Mouse (Mus musculus) E14TG2a.4 (cell line): ENCODE measurements around the gene Gcgr.

Experiments used
- H3K27me3 ChIP-seq: 2 replicates; pipeline ENCODE4 v1.6.1; 2014; ENCODE audit warnings: low read length, control low read depth; ENCODE audit not compliant: insufficient read depth
- H3K36me3 ChIP-seq: 2 replicates; pipeline ENCODE4 v1.6.1; 2014; ENCODE audit warnings: low read length, control low read depth; ENCODE audit not compliant: insufficient read depth
- H3K4me1 ChIP-seq: replicated peaks from 2 replicates; pipeline ENCODE4 v1.6.1; 2014; ENCODE audit warnings: low read depth, low read length, control low read depth
- H3K4me3 ChIP-seq: replicated peaks from 2 replicates; pipeline ENCODE4 v1.5.1; 2014; ENCODE audit warnings: mild to moderate bottlenecking, low read length
- H3K9me3 ChIP-seq: 2 replicates; pipeline ENCODE4 v1.6.1; 2014; ENCODE audit warnings: low read length, control low read depth
- CTCF ChIP-seq: conservative IDR thresholded peaks from 2 replicates; pipeline ENCODE4 v1.5.1; 2014; ENCODE audit warnings: low read length
- NANOG ChIP-seq: IDR thresholded peaks from 2 replicates; pipeline ENCODE4 v1.6.1; 2014; ENCODE audit warnings: borderline replicate concordance, low read length, mixed read lengths
- POU5F1 ChIP-seq: IDR thresholded peaks from 2 replicates; pipeline ENCODE4 v1.6.1; 2014; ENCODE audit warnings: low read length, borderline replicate concordance

Gcgr gene

GRCm38 (mm10) chr11:120491317-120492023 lies 39.0 kb upstream of the Gcgr start, which contains the start of gene Slc25a10:
Gene Slc25a10 (plus strand): TSS chr11:120491840.
- Histone ChIP-seq H3K27me3 (no peaks in the 10 kb centered on the region), H3K4me3 (peak within 1 kb of the TSS; percentile 96), H3K4me1 (peaks cover 68% of the 10 kb centered on the region), H3K9me3 (no peaks in the 10 kb centered on the region), H3K36me3 (peaks cover 74% of the 10 kb centered on the region)
- TF ChIP-seq NANOG (no peak), CTCF (no peak), POU5F1 (no peak)

DNA sequence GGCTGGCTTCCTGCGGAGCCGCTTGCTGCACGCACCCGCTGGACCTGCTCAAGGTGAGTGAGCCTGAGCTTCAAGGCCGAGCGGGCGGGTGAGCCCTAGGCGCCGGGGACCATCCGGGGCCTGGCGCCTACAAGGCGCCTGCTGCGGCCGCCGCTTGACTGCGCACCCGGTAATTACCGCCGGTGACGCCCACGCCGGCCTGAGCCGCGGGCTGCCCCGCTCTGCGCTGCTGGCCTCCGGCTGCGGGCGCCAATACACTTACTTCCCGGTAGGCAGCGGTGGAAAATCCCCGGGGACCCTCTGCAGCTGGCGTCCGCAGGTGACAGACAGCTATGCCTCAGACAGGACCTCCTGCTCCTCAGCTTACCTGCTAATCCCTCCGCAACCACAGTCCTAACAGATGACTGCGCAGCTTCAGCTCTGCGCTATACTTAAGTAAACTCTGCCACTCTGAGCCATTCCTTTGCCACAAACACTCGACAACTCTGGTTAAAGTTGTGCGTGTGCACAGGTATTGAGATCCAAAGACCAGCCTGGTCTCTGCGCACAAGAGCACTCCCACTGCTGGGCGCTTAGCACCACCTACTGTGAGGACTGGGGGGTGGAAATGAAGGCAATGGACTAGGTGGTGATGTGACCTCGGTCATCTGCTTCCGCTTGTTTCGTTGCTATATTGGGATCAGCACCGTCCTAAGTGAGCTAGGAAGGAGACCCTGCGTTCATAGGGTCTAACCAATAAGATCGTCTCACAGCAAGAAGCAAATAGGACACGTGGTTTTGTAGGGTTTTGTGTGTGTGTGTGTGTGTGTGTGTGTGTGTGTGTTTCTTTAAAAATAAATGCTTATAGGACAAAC lies 38.2 kb upstream of the Gcgr start:
- Histone ChIP-seq H3K27me3 (no peaks in the 10 kb centered on the region), H3K4me1 (peaks cover 68% of the 10 kb centered on the region), H3K4me3 (peak overlapping the region; percentile 96), H3K9me3 (no peaks in the 10 kb centered on the region), H3K36me3 (peaks cover 74% of the 10 kb centered on the region)
- TF ChIP-seq POU5F1 (no peak), NANOG (no peak), CTCF (no peak)

GRCm38 (mm10) chr11:120492878-120493203 lies 37.7 kb upstream of the Gcgr start:
- TF ChIP-seq CTCF = no peak
- no peak for TF ChIP-seq POU5F1
- TF ChIP-seq NANOG = no peak
- Histone ChIP-seq H3K9me3 (no peaks in the 10 kb centered on the region), H3K4me1 (peaks cover 67% of the 10 kb centered on the region)

GRCm38 (mm10) chr11:120493351-120493750 lies 37.1 kb upstream of the Gcgr start:
- H3K36me3 ChIP-seq = peaks cover 74% of the 10 kb centered on the region
- no peaks in the 10 kb centered on the region for H3K27me3 ChIP-seq
- no peak for TF ChIP-seq NANOG
- no peak for TF ChIP-seq CTCF
- H3K9me3 ChIP-seq = no peaks in the 10 kb centered on the region
- peaks cover 66% of the 10 kb centered on the region for H3K4me1 ChIP-seq
- 0 out of 2 replicates have a peak overlapping the region, but pooled peaks have one; percentile 96 for H3K4me3 ChIP-seq

More at GRCm38 (mm10) chr11:120492878-120493203, 37.7 kb upstream of the Gcgr start:
- Histone ChIP-seq H3K4me3 (peak overlapping the region; percentile 96), H3K36me3 (peaks cover 74% of the 10 kb centered on the region), H3K27me3 (no peaks in the 10 kb centered on the region)

DNA sequence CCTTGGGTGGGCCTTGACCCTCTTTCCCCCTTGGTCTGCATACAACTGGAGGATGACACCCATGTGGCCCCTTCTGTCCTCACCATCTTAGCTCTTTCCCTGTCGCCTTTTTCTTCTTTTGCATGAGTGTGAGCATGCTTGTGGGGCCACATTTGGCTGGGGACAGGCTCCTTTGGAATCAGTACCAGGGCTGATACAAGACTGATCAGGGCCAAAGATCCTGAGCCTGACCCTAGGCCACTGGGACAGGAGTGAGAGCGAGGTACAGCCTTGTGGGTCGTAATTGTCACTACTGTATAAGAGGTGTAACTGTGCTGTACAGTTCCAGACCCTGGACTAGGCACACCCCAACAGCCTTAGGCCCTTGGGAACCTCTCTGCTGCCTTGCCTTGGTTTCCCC lies 36.6 kb upstream of the Gcgr start:
- no peaks in the 10 kb centered on the region for H3K9me3 ChIP-seq
- peaks cover 74% of the 10 kb centered on the region for H3K36me3 ChIP-seq
- TF ChIP-seq CTCF (no peak), POU5F1 (no peak), NANOG (no peak)
- no peaks in the 10 kb centered on the region for H3K27me3 ChIP-seq
- peaks cover 66% of the 10 kb centered on the region for H3K4me1 ChIP-seq
- H3K4me3 ChIP-seq = no peak overlapping the region

- TF ChIP-seq NANOG (no peak), POU5F1 (no peak), CTCF (no peak)
- H3K9me3 ChIP-seq = no peaks in the 10 kb centered on the region
- peaks cover 61% of the 10 kb centered on the region for H3K36me3 ChIP-seq
- no peak overlapping the region for H3K4me3 ChIP-seq
- no peaks in the 10 kb centered on the region for H3K27me3 ChIP-seq
- peaks cover 40% of the 10 kb centered on the region for H3K4me1 ChIP-seq
Measured at GRCm38 (mm10) chr11:120497436-120497835, 33.1 kb upstream of the Gcgr start.

DNA sequence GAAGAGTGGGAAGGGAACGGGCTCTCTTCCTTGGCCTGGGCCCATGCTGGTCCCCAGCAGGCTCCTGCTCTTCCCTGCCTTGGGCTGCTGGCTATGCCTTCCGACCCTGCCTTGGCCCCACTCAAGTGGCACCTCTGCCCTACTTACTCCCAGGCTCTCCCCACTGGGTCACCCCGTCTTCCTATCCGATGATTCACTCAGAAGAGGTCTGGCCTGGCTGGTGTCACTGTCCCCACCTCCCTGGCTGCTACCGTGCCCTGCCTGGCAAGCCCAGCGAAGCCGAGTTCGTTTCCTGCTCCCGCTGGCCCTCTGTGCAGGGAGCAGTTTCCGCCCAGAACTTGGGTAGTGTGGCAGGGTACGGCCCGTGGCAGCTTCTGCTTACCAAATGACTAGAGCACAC lies 32.3 kb upstream of the Gcgr start:
- Histone ChIP-seq H3K4me3 (peak overlapping the region; percentile 17; the same call in 1 of the 2 replicates), H3K4me1 (peaks cover 32% of the 10 kb centered on the region), H3K9me3 (no peaks in the 10 kb centered on the region), H3K27me3 (no peaks in the 10 kb centered on the region), H3K36me3 (peaks cover 61% of the 10 kb centered on the region)
- TF ChIP-seq POU5F1 = no peak

DNA sequence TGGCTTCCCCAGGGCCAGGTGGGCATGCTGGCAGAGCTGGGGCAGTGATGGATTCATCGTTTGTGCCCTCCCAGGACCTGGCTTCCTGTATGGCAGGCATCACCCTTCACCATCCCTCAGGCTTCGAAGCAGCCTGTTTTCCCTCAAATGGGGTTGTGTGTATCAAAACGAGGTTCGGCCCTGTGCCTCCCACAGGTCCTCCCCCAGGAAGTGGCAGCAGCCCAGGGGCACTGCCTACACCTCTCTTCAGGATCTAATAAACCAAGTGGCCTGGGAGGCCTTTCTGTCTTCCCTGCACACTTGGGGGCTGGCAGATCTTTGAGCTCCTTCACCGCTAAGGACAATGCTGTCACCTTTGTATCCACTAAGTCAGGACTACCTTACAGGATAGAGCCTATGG lies 31.6 kb upstream of the Gcgr start:
- Histone ChIP-seq H3K4me3 (no peak overlapping the region), H3K36me3 (peaks cover 58% of the 10 kb centered on the region), H3K27me3 (no peaks in the 10 kb centered on the region), H3K9me3 (no peaks in the 10 kb centered on the region), H3K4me1 (peaks cover 26% of the 10 kb centered on the region)
- TF ChIP-seq POU5F1 = no peak
- no peak for TF ChIP-seq NANOG
- TF ChIP-seq CTCF = no peak

DNA sequence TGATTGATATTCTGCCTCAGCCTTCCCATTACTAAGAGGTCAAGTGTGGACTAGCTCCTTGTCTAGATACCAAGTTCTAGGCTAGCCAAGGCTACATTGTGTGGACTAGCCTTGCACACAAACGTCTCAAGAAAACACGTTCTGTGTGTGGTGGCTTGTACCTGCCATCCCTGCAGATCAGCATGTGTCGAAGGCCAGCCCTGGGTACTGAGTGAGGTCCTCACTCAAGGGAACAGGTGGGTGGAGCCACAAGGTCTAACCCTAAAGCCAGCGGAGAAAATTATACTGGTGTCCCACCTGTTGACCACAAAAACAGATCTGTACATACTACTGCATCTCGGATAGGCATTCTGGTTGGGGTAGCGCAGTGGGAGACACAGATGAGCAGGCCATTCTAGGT lies 30.6 kb upstream of the Gcgr start:
- Histone ChIP-seq H3K27me3 (no peaks in the 10 kb centered on the region), H3K4me3 (no peak overlapping the region), H3K9me3 (no peaks in the 10 kb centered on the region), H3K4me1 (peaks cover 26% of the 10 kb centered on the region), H3K36me3 (peaks cover 48% of the 10 kb centered on the region)
- no peak for TF ChIP-seq CTCF
- TF ChIP-seq NANOG = no peak
- no peak for TF ChIP-seq POU5F1
